Mouse (Mus musculus) limb, embryonic 14.5 days (tissue): ENCODE measurements around the gene AL607142.1. TPM values are rescaled to one million over a fixed set of nuclear protein-coding genes. Genes with fewer than 3 reads are reported as not detected.

Source experiments
- ATAC-seq: fragments of 200-750 bp; cut with Nextera tagmentation; 2 replicates; pipeline ENCODE4 v1.8.0; 2017; ENCODE audit warnings: low read depth, moderate number of reproducible peaks, moderate TSS enrichment; ENCODE audit not compliant: low FRiP score
- DNase-seq: peaks from one replicate; pipeline ENCODE4 v3.0.0-alpha.2; 2015; ENCODE audit warnings: low spot score
- H3K27ac ChIP-seq: fragments of 300-500 bp; sonication (generic); replicated peaks from 2 replicates; pipeline ENCODE4 v1.5.1; 2014; ENCODE audit warnings: low read depth, mild to moderate bottlenecking, low read length, moderate library complexity, mixed read lengths
- H3K27me3 ChIP-seq: fragments of 300-500 bp; sonication (generic); 2 replicates; pipeline ENCODE4 v1.6.1; 2014; ENCODE audit warnings: low read length, mixed read lengths; ENCODE audit not compliant: control insufficient read depth, insufficient read depth
- H3K36me3 ChIP-seq: fragments of 300-500 bp; sonication (generic); 2 replicates; pipeline ENCODE4 v1.6.1; 2014; ENCODE audit warnings: mild to moderate bottlenecking, low read length, moderate library complexity, mixed read lengths; ENCODE audit not compliant: control insufficient read depth, insufficient read depth
- H3K4me1 ChIP-seq: fragments of 300-500 bp; sonication (generic); 2 replicates; pipeline ENCODE4 v1.6.1; 2014; ENCODE audit warnings: antibody characterized with exemption, low read length, mixed read lengths; ENCODE audit not compliant: control insufficient read depth, insufficient read depth
- H3K4me2 ChIP-seq: fragments of 300-500 bp; sonication (generic); replicated peaks from 2 replicates; pipeline ENCODE4 v1.6.1; 2014; ENCODE audit warnings: low read depth, mild to moderate bottlenecking, low read length, moderate library complexity; ENCODE audit not compliant: severe bottlenecking
- H3K4me3 ChIP-seq: fragments of 300-500 bp; sonication (generic); replicated peaks from 2 replicates; pipeline ENCODE4 v1.5.1; 2014; ENCODE audit warnings: low read length
- H3K9ac ChIP-seq: fragments of 300-500 bp; sonication (generic); 2 replicates; pipeline ENCODE4 v1.6.1; 2014; ENCODE audit warnings: mild to moderate bottlenecking, low read depth, low read length, moderate library complexity; ENCODE audit not compliant: severe bottlenecking
- H3K9me3 ChIP-seq: fragments of 300-500 bp; sonication (generic); 2 replicates; pipeline ENCODE4 v1.6.1; 2016; ENCODE audit warnings: low read length; ENCODE audit not compliant: control insufficient read depth
- POLR2A ChIP-seq: fragments of 200-500 bp; IDR thresholded peaks from 2 replicates; pipeline ENCODE4 v1.8.0; 2012; ENCODE audit warnings: inconsistent platforms, mild to moderate bottlenecking, moderate library complexity, borderline replicate concordance; ENCODE audit not compliant: insufficient read depth, insufficient read length; ENCODE audit errors: extremely low read depth
- WGBS: fragments of 180-500 bp; shearing (Covaris S2); extraction: QIAGEN DNeasy Blood & Tissue Kit; methylation state at CpG from one replicate; pipeline ENCODE4 v1.1.7; 2014; 5-methylcytosine and 5-hydroxymethylcytosine counted together
- polyA plus RNA-seq, 2 experiments: library from polyadenylated mRNA; depleted of rRNA in 1 of 2; stranded (reverse) in 1 of 2; unstranded in 1 of 2; fragments of >200 nt; fragmentation: Nextera tagmentation in 1 of 2; extraction: Ambion mirVana in 1 of 2; gene quantifications; 2 replicates each; pipeline versions ENCODE4 v1.2.1 to v1.2.3; 2012 to 2014

Gene AL607142.1
- polyA plus RNA-seq, 2 experiments = not detected

- ATAC-seq (no peak), DNase-seq (no peak)
- no peak overlapping the region for H3K9ac ChIP-seq
- no peak for TF ChIP-seq POLR2A
- WGBS = 89% methylated on average over 18 of the region's 19 CpGs
- no peaks in the 10 kb centered on the region for H3K4me1 ChIP-seq
- H3K4me2 ChIP-seq = no peak overlapping the region
- H3K27me3 ChIP-seq = no peaks in the 10 kb centered on the region
- H3K36me3 ChIP-seq = no peaks in the 10 kb centered on the region
- no peak overlapping the region for H3K4me3 ChIP-seq
- peaks cover 5% of the 10 kb centered on the region; the same call in 1 of the 2 replicates for H3K9me3 ChIP-seq
- H3K27ac ChIP-seq = no peak overlapping the region
These were observed 32.1 kb downstream of the AL607142.1 start for GRCm38 (mm10) chr4:120096935-120097334.

GRCm38 (mm10) chr4:120101186-120101585, 36.4 kb downstream of the AL607142.1 start:
- no peak for TF ChIP-seq POLR2A
- Histone ChIP-seq H3K9me3 (peaks cover 5% of the 10 kb centered on the region; the same call in 1 of the 2 replicates), H3K4me3 (no peak overlapping the region), H3K9ac (no peak overlapping the region), H3K27me3 (no peaks in the 10 kb centered on the region), H3K4me2 (no peak overlapping the region), H3K4me1 (no peaks in the 10 kb centered on the region), H3K27ac (no peak overlapping the region), H3K36me3 (no peaks in the 10 kb centered on the region)
- DNase-seq (no peak), ATAC-seq (no peak)

- no peaks in the 10 kb centered on the region for H3K9me3 ChIP-seq
- no peak for TF ChIP-seq POLR2A
- 53% methylated on average over 5 of the region's 5 CpGs for WGBS
- H3K4me2 ChIP-seq = no peak overlapping the region
- ATAC-seq = no peak
- H3K4me1 ChIP-seq = no peaks in the 10 kb centered on the region
- no peak overlapping the region for H3K27ac ChIP-seq
- DNase-seq = no peak
- no peak overlapping the region for H3K9ac ChIP-seq
- H3K27me3 ChIP-seq = no peaks in the 10 kb centered on the region
- no peak overlapping the region for H3K4me3 ChIP-seq
- H3K36me3 ChIP-seq = no peaks in the 10 kb centered on the region
These were observed 39.8 kb downstream of the AL607142.1 start for GRCm38 (mm10) chr4:120104599-120104998.

- H3K27me3 ChIP-seq = no peaks in the 10 kb centered on the region
- 91% methylated on average over 3 of the region's 3 CpGs for WGBS
These were observed 41.6 kb downstream of the AL607142.1 start for GRCm38 (mm10) chr4:120106362-120106761.

GRCm38 (mm10) chr4:120107787-120108186, 43.0 kb downstream of the AL607142.1 start:
- Histone ChIP-seq H3K27ac (no peak overlapping the region), H3K4me1 (no peaks in the 10 kb centered on the region), H3K9me3 (no peaks in the 10 kb centered on the region), H3K9ac (no peak overlapping the region), H3K4me2 (no peak overlapping the region), H3K27me3 (no peaks in the 10 kb centered on the region), H3K36me3 (no peaks in the 10 kb centered on the region), H3K4me3 (no peak overlapping the region)
- WGBS = 75% methylated on average over 8 of the region's 8 CpGs
- TF ChIP-seq POLR2A = no peak
- DNase-seq (no peak), ATAC-seq (no peak)

More at GRCm38 (mm10) chr4:120106362-120106761, 41.6 kb downstream of the AL607142.1 start:
- DNase-seq (no peak), ATAC-seq (no peak)
- TF ChIP-seq POLR2A = no peak
- no peak overlapping the region for H3K4me2 ChIP-seq
- no peaks in the 10 kb centered on the region for H3K4me1 ChIP-seq
- no peak overlapping the region for H3K9ac ChIP-seq
- H3K36me3 ChIP-seq = no peaks in the 10 kb centered on the region
- no peak overlapping the region for H3K4me3 ChIP-seq
- no peak overlapping the region for H3K27ac ChIP-seq
- H3K9me3 ChIP-seq = no peaks in the 10 kb centered on the region

GRCm38 (mm10) chr4:120115516-120115915, 50.7 kb downstream of the AL607142.1 start:
- no peaks in the 10 kb centered on the region for H3K27me3 ChIP-seq
- H3K4me1 ChIP-seq = no peaks in the 10 kb centered on the region
- no peak overlapping the region for H3K4me2 ChIP-seq
- no peak overlapping the region for H3K4me3 ChIP-seq
- no peaks in the 10 kb centered on the region for H3K36me3 ChIP-seq
- no peak overlapping the region for H3K27ac ChIP-seq
- ATAC-seq (no peak), DNase-seq (no peak)
- no peak for TF ChIP-seq POLR2A
- no peak overlapping the region for H3K9ac ChIP-seq
- no peaks in the 10 kb centered on the region for H3K9me3 ChIP-seq
- 81% methylated on average over 3 of the region's 3 CpGs for WGBS
